Mouse (Mus musculus) thymus, postnatal 10 days (tissue): ENCODE results near the gene Gm19402.
"Not testable (repeated sequence)": the region's sequence is repeated elsewhere in the genome, so short reads cannot be mapped to it uniquely, and the experiment has no call there.

Experiments used
- DNase-seq, 2 experiments: peaks; one replicate each; pipeline ENCODE4 v3.0.0; 2021; ENCODE audit warnings: low spot score in 2 of 2

Gene Gm19402

GRCm38 (mm10) chr10:77690356-77690807, at the start of gene Gm19402:
Gm19402 (minus strand) TSS chr10:77690757.
- DNase-seq: not testable (repeated sequence)

GRCm38 (mm10) chr10:77738929-77739328, 48.4 kb upstream of the Gm19402 start:
- no peak for DNase-seq

- DNase-seq: no peak
Measured at GRCm38 (mm10) chr10:77735928-77736327, 45.4 kb upstream of the Gm19402 start.

DNA sequence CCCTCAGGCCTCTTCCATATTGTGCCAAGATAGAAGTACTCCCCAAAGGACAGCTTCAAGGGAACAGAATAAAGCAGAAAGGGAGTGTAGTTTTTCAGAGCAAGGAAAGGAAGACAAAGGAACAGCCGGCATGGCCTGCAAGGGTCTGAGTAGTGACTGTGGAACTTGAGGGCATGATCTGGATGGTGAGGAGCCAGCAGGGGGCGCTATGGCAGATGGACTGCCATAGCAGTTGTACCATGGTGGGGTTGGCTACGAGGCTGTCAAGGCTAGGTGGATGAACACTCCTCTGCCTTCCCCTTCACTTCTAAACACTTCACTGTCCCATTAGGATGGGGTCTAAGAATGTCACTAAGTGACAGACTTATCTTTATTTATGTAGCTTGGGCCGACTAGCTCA, 38.7 kb upstream of the Gm19402 start:
- DNase-seq: peak in 1 of 2 experiments; percentile 20

DNA sequence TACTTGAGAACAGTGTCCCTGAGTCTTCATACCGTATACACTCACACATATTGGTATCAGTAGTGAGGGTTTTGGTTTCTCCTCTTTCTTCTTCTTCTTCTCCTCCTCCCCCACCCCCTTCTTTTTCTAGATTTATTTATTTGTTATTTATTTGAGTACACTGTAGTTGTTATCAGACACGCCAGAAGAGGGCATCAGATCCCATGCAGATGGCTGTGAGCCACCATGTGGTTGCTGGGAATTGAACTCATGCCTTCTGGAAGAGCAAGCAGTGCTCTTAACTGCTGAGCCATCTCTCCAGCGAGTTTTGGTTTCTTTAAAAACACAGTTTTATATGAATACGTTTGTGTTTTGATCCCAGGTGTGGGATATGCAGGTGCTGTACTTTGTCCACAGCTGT, 37.7 kb upstream of the Gm19402 start:
- DNase-seq: no peak

GRCm38 (mm10) chr10:77726186-77726585, 35.6 kb upstream of the Gm19402 start, which contains the start of gene Gm10100:
Gm10100 (plus strand) TSS chr10:77726486.
- DNase-seq: no peak

- no peak for DNase-seq
Measured at GRCm38 (mm10) chr10:77724855-77725254, 34.3 kb upstream of the Gm19402 start.

GRCm38 (mm10) chr10:77720299-77720698, 29.7 kb upstream of the Gm19402 start, which contains the start of gene Krtap12-1:
Krtap12-1 (plus strand) TSS chr10:77720599.
- not testable (repeated sequence) for DNase-seq

- no peak for DNase-seq
Measured at GRCm38 (mm10) chr10:77715507-77715906, 24.9 kb upstream of the Gm19402 start, which contains the start of gene Gm10142. Gm10142 (plus strand) TSS chr10:77715807.

DNA sequence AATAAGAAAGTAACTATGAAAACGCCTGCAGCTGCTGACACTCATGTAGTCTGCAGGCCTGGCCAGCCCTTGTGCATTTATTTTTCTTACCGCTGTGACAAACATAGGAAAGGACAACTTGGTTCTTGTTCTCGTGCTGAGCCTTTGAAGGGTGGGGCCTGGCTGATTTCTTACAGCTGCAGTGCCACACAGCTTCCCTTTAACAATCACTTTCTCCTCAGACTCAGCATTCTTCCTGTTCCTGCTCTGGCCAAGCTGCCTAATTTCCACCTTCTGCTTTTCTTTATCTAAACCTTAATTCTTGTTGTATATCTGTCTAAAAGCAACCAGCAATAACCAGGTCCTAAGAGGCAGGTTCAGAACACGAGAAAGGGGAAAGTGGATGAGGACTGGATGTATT, 23.2 kb upstream of the Gm19402 start:
- no peak for DNase-seq

- DNase-seq: not testable (repeated sequence)
Measured at GRCm38 (mm10) chr10:77711157-77711556, 20.6 kb upstream of the Gm19402 start, which contains the start of gene Gm10024. Gm10024 (plus strand) TSS chr10:77711457.

GRCm38 (mm10) chr10:77709831-77710230, 19.3 kb upstream of the Gm19402 start:
- DNase-seq: no peak

- no peak for DNase-seq
Measured at GRCm38 (mm10) chr10:77706326-77706725, 15.8 kb upstream of the Gm19402 start, which contains the start of gene Gm10272. Gm10272 (plus strand) TSS chr10:77706626.

- no peak for DNase-seq
Measured at GRCm38 (mm10) chr10:77697133-77697532, 6.6 kb upstream of the Gm19402 start, which contains the start of gene Gm9508. Gm9508 (minus strand) TSS chr10:77697233.

DNA sequence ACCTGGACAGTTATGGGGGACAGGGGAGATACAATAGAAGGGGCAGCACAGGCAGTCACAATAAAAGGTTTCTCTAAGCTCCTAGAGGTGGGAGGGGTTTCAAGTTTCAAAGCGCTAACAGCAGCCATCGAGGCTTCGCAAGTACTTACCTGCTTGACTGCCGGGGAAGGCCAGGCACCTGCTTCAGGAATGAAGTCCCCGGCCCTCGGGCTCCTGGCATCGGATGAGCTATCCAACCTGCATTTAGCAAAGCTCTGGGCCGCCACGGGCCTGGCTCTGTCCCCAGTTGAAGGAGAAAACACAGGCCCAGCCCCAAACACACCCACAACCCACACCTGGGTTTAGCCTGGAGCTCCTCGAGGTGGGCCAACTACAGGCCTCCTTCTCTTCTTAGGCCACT, 3.5 kb downstream of the Gm19402 start:
- DNase-seq: no peak

DNA sequence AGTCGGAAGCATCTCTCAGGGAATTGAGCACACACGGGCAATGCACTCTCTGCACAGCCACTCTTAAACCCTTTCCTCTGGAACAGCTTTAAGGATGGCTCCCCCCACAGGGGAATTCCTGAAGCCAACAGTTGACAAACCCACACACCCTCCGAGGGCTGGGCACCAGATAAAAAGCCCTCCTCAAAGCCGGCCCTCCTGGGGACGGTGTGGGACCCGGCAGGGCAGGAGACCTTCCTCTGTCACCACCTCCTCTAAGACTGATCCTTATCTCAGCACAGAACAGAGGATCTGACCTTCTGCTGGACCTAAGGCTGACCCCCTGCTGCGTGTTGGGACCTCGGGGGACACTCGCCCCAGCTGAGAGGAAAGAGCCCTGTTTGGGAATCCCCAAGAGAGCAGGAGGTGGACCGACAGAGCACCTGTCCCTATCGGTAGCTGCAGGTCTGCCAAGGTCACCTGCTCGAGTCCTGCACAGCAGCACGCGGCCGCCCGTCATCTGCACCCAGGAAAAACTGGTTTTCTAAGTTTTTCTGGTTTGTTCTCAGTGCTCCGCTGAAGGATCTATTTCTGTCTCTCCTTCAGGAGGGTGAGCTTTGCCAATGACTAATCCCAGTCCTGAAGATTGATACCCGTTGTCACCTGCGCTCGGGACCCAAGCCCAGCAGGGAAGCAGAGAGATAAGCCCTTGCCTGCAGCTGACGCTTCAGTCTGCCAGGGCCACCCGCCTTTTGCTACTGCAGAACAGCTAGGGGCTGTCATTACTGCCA, 4.5 kb downstream of the Gm19402 start, which contains the start of gene Tspear:
Gene Tspear, plus strand, starts transcription at position 675 of the 770 bp plus-strand sequence.
- no peak for DNase-seq

- DNase-seq: no peak
Measured at GRCm38 (mm10) chr10:77684181-77684580, 6.4 kb downstream of the Gm19402 start.

DNA sequence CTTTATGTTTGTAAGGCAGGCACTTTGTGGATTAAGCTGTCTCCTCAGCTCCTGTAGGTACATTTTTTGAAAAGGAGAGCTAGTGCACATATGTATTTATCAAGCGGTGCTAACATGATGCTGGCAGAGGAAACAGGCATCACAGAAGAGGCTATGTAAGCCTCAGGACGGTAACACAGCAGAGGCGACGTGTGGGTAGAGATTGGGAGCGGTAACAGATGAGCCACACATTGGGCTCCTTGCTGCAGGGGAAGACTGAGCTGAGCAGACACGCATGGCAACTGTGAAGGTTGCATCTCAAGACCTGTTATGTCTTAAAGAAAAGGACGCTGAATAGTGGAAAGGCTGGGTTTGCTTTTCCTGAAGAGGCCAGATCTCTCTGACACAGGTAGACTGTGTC, 7.6 kb downstream of the Gm19402 start:
- DNase-seq: no peak

DNA sequence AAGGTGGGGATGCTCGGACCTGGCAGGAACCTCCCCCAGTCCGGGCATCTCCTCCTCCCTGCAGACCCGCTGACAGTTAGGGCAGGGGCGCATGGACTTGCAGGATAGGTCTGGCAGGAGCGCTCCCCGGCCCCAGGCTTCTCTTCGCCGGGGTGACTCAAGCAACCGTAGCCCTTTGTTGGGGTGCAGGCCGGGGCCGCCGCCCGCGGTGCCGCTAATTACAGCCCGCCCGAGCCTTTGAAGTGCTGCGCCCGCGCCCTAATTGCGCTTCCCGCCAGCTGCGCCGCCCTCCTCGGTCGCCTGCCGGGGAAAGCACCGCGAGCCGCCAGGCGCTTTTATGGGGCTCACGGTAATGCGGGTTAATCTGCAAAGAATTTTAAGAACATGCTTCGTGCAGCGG, 13.0 kb downstream of the Gm19402 start:
- DNase-seq: peak in 1 of 2 experiments; percentile 26

DNA sequence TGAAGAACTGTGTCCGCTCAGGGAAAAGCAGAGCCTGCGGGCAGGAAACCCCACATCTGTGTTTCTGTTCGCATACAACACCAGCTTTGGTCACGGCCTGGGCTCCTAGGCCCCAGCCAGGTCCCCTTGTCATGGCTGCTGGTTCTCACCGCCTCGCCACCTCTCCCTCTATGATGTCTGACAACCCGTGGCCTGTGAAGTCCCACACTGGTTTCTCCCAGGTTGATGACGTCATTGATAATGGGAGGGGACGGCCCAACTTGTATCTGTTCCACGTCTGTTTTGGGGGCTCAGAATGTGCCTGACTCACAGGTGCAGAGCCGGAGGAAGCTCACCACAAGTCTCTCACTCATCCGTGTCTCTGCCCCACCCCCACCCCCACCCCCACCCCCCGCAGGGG, 16.8 kb downstream of the Gm19402 start:
- DNase-seq: peak; percentile 35 to 56

DNA sequence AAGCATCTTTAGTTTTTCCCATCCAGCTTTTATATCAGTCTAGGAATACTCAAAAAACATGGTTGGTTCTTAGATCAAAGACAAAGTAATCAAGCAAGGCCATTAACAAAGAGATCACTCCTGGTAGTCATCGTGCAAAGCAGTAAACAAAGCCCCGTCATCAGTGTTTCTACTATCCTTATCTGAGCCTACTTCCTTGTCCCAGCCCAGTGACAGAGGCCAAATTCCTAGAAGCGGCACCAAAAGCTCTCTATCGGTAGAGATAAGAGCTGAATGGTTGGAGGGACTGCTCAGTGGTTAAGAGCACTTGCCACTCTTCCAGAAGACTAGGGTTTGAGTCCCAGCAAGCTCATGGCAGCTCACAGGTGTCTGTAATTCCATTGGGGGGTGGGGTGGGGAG, 19.0 kb downstream of the Gm19402 start:
- DNase-seq: no peak

DNA sequence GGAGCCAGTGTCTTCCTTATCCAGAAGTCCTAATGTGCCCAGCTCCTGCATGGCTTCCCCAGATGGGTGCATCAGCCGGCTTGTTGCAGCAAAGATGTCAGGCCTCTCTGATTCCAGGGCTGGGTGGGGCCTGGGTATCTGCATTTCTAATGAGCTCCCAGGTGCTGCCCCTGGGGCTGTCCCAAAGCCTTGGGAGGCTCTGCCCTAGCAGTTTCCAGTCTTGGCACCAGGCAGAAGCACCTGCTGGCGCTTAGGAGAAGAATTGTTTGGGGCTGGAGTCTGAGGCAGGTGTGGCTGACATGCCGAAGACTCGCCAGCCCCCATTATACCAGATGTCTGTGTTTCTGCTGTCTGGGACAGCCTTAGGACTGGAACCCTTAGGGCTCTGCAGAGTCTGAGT, 19.8 kb downstream of the Gm19402 start:
- DNase-seq: no peak

DNA sequence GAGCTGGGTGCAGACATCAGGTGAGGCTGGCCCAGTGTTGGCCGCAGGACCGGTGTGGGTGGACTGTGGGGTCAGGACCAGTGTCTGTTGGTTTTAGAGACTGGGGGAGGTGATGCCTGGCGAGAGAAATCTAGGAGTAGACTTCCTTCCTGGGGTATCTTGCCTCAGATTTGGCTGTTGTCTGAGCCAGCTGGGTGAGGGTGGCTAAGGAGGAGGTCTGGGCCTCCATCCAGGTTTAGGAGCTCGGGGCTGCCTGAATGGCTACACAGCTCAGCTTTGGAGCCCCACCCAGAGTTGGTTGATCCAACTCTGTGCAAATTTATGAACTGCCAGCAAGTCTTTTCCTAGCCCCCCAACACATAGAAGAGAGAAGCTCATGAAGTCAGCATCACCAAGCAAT, 23.2 kb downstream of the Gm19402 start:
- DNase-seq: no peak
